Mouse (Mus musculus): ENCODE results near the gene Bphl.

DNA sequence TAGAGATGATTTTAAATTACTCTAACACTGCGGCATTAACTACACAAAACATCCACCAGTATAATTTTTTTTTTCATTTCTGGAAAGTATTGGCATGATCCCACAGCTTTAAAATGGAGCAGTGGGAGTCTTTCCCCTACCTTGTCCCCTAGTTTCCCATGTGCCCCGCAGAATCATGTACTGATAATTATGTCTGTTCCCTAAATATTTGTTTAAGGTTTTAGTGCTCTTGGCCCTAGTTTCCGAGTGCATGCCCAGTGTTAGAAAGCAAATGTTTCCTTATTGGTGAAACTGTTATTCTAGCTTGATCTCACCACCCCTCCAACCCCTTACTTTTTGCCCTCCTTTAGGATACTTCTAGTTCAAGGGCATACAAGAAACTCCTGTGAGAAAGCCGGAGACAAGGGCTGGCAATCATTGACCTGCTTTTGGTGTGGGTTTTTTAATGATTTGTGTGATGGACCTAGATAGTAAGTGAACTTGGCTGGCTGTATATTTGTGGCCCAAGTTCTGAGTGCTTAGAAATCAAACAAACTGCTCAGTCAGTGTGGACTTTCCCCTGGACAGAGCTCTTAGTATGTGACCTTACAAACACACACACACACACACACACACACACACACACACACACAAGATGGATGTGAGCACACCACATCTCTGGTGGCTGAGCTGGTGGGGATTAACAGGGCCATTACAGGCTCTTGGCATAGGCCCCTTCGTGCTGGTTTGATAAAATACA, 8.3 kb downstream of the Bphl start:
- TF ChIP-seq POLR2A (IDR thresholded peaks at IDR 0.05; ENCODE audit: borderline replicate concordance, extremely low read depth, insufficient read depth, insufficient read length, poor library complexity, severe bottlenecking) (no peak), CTCF (IDR thresholded peaks at IDR 0.05; ENCODE audit: borderline replicate concordance, extremely low read depth, insufficient read depth, insufficient read length) (no peak)

Measured in brain, embryonic 14.5 days (tissue).